Mouse (Mus musculus) cerebellum, adult 8-10 months (tissue): ENCODE measurements at regions not wholly inside any gene's neighbourhood (a gene's known extent, or its start where the extent isn't known, plus 50 kb on each side); places are given as distances from the start of the nearest gene placed in this dataset.

ENCODE experiments used
- DNase-seq: peaks from one replicate; pipeline ENCODE4 v3.0.0; 2022

- DNase-seq = no peak
Measured at GRCm38 (mm10) chr10:26434586-26434985, 58.8 kb upstream of the L3mbtl3 start.

- DNase-seq = no peak
Measured at GRCm38 (mm10) chr10:26440720-26441119, 64.9 kb upstream of the L3mbtl3 start.

DNA sequence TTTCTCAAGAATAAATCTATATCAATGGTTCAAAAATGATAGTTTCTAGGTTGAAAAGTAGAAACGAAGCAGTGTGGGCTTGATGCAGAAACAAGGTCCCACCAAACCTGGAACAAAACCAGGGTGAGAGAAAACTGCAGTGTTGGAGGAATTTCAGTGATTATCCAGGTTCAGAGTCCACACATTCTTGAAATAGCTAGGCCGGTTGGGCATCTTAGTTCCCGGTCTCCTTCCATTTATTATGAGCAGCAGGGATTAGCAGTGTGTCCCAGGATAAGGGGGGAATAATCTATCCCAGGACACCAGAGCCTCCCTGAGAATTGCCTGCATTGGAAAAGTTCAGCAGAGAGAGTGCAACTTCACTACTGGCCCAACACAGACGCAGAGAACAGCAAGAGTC, 108.5 kb upstream of the L3mbtl3 start:
- DNase-seq = no peak

- DNase-seq = no peak
Measured at GRCm38 (mm10) chr10:26491351-26491750, 115.6 kb upstream of the L3mbtl3 start.

- no peak for DNase-seq
Measured at GRCm38 (mm10) chr10:26492146-26492545, 116.4 kb upstream of the L3mbtl3 start.

DNA sequence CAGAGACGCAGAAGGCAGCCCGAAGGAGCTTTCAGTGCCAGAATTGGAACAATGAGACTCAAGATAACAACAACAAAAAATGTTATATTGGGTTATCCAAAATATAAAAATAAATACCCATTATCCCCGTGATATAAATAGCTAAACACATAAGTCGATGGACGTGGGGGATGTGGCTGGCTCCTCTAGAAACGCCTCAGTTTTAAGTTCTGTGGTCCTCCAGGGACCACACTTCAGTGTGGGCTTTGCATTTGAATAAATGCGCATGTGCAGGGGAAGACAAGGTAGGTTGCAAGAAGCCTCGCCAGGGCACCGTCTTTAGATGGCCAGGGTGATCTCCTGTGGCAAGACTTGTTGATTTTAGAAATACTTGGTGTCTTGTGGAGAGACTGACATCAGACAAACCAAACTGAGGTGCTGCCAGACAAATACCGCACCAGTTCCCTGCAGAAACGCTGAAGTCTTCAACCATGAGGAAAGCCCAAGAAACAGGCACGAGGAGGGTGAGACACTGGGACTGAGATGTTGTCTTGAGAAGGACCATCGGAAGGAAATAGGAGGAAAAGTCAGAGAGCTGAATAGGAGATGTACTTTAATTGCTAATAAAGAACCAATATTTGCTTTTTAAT, 117.2 kb upstream of the L3mbtl3 start:
- no peak for DNase-seq

- DNase-seq = no peak
Measured at GRCm38 (mm10) chr10:26493801-26494200, 118.0 kb upstream of the L3mbtl3 start.

- no peak for DNase-seq
Measured at GRCm38 (mm10) chr10:26494380-26494781, 118.6 kb upstream of the L3mbtl3 start.

DNA sequence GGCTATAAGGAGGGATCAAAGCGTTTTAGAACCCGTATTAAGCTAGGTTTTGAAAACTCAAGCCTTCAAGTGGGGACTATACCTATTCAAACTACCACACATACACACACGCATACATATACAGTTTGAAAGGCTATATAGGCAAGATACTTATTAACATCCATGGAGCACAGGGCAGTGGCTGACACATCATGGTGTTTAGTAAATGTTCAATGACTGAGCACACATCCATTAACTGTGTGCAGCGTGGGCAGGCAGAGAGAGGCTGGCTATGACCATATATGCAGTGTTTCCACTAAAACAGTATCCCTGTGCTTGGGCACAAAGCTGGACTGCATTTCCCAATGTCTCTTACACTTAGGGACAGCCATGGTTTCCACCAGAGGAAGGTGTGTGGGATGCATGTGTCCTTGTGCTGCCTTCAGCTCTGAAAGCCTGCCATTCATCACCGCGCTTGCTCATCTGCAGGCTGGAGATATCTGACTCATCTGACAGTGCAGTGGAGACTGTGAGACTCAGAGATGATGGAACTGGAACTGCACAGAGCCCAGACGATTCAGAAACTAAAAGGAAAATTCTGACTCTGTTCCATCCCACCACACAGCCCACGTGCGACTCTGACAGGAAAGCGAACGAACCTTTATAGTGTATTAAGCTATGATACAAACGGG, 124.6 kb upstream of the L3mbtl3 start:
- no peak for DNase-seq

DNA sequence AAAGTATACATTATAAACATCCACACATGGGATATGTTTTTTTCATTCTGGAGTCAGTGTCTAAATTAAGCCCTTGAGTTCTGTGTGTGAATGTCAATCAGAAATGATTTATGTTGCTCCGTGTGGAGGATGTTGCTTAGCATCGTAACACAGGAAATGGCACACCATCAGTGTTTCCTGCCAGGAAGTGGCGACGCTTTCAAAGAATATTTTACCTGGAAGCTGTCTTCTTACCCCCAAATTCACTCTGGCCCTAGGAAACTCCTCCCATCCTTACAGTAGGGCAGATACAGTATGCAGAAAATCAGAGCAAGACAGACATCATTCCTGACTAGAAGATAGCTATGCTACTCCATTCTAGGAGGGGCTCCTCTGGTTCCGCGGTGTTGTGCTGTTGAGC, 145.1 kb upstream of the L3mbtl3 start:
- DNase-seq = no peak

DNA sequence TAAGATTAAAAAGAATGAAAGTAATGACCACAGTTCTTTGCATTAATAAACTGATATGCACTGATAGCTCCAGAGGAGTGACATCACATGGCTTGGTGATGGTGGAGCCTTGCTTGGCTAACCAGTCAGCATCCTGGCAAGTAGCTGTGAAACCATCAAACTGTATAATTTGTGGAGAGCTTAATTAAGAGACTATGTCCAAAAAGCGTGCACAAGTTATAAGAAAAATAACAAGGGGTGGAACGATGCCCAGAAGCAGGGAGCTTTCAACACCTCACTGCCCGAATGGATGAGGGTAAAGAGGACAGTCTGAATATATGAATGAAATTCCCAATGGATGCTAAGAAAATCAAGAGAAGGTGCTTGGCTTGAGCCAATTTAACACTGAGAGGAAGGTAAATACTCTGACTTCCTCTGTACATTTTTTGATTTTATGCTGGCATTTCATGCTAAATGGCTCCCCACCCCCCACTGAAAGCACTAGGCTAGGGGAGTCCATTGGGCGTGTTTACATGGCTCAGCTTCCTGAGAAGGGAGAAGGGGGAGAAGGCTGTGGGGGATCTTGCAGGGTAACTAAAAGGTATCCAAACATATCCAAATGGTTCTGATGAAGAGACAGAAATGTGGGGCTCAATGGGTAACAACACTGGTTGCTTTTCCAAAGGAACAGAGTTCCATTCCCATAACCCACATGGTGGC, 150.2 kb upstream of the L3mbtl3 start:
- no peak for DNase-seq

GRCm38 (mm10) chr10:26540189-26540588, 164.4 kb upstream of the L3mbtl3 start:
- DNase-seq = no peak

DNA sequence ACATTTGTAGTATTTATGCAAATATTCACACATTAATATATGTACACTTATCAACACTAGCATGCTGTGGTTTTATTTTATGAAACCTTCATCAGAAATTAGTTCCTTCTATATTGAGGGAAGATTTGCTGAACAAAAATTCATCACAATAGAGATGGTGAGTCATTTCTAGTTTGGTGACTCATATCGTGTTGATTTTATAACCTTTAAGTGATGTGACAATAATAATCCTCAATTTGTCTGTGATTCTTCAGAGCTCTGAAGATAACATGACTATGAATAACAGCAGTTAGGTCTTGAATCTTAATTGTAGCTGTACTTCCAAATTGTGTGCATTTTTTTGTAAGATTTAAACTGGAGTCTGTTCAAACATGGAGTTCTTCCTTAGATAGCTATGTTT, 168.3 kb upstream of the L3mbtl3 start:
- no peak for DNase-seq

- no peak for DNase-seq
Measured at GRCm38 (mm10) chr10:26544796-26545195, 169.0 kb upstream of the L3mbtl3 start.

DNA sequence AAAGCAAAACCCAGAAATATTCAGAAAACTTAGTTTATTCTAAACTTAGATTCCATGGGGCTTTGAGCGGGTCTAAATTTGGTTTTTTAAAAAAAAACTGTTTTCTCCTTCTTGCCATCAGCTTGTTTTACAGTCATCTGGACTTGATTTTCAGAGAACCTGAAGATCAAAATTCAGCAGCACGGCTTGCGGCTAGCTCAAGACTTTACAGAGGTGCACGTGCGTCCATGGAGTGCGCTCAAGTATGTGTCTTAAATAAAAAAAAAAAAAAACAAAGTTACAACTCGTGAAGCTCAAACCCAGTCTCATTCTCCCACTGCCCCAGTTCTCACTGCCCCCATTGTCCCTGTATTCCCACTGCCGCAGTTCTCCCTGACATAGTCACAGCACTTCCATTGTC, 180.5 kb upstream of the L3mbtl3 start:
- DNase-seq = no peak

GRCm38 (mm10) chr10:26558118-26558517, 182.3 kb upstream of the L3mbtl3 start:
- no peak for DNase-seq

DNA sequence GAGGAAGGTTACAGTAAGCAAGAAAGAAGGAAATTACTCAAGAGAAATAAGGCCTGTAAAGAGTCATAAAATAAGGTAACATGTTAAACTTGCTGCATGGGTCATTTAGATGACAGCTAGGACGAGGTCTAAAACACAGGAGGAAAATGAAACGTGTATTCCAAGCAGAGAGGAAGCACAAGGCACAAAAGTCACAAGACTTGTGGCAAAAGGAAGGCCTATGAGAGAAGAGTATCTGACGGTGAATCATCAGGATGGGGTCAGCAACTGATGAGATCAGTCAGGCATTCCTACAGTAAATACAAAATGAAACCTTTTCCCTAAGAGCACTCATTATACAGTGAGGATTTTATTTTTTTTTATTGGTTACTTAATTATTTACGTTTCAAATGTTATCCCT, 183.6 kb upstream of the L3mbtl3 start:
- DNase-seq = no peak

- no peak for DNase-seq
Measured at GRCm38 (mm10) chr10:26560456-26560855, 184.7 kb upstream of the L3mbtl3 start.

DNA sequence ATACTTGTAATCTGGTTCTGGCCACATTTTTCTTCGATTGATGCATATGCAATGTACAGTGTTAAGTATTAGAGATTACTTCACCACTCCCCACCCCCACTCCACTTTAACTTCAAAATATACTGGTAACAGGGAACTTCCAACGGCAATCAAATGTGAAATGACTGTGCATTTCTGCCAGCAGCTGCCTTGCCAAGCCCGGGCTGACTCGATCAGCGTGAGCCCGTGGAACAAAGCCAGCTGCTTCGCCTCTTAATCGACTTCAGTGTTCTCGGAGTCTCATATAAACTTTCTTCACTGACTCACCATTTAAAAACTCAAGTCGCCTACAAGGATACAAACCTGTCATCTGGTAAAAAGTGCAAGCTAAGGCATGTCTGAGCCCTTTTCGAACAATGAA, 188.7 kb upstream of the L3mbtl3 start:
- peak; percentile 1 for DNase-seq

- no peak for DNase-seq
Measured at GRCm38 (mm10) chr10:26567613-26568012, 185.6 kb upstream of the Arhgap18 start.

DNA sequence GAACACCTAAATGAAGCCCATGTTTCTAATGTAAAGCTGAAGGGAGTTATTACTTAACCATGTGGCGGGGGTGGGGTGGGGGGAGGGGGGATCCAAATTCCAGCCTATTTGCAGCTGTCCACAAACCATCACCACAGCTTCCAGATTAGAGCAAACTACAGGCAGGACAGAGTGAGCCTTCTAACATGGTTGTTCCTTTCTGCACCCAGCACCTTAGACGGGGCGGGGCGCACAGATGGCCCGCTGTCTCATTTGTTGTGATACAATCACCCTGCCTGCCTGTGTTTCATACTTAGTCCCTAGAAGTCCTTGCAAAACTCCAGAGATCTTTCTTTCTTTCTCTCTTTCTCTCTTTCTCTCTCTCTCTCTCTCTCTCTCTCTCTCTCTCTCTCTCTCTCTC, 182.8 kb upstream of the Arhgap18 start:
- DNase-seq = no peak

GRCm38 (mm10) chr10:26571377-26571776, 181.8 kb upstream of the Arhgap18 start:
- DNase-seq = no peak

- DNase-seq = no peak
Measured at GRCm38 (mm10) chr10:26576153-26576552, 177.1 kb upstream of the Arhgap18 start.

DNA sequence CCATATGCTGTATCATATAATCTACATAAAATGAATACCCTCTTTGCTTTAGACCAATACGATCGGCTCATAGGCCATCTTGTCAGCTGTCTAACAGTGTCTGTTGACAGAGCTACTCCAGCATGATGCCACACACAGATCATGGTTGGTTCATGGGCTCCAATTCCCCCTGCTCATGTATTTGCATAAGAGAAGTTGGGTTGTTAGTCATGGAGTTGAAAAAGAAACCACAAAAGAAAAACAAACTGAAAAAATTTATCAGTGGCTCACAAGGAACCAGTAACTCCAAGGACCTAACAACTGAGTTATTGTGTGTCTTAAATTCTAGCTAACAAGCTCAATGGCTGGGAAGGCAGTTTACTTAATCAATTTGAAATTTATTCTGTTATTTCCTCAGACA, 176.1 kb upstream of the Arhgap18 start:
- no peak for DNase-seq
